Mouse (Mus musculus) hindbrain, embryonic 13.5 days (tissue): Measurements from ENCODE around the gene Olfr283. TPM values are rescaled to one million over a fixed set of nuclear protein-coding genes. Genes with fewer than 3 reads are reported as not detected.

ENCODE experiments used
- ATAC-seq: fragments of 200-750 bp; cut with Nextera tagmentation; 2 replicates; pipeline ENCODE4 v1.8.0; 2017; ENCODE audit warnings: moderate TSS enrichment; ENCODE audit not compliant: low FRiP score
- H3K27ac ChIP-seq: fragments of 300-500 bp; sonication (generic); 2 replicates; pipeline ENCODE4 v1.5.1; 2015; ENCODE audit warnings: inconsistent platforms, mild to moderate bottlenecking, moderate library complexity
- H3K27me3 ChIP-seq: fragments of 300-500 bp; sonication (generic); 2 replicates; pipeline ENCODE4 v1.6.1; 2015; ENCODE audit warnings: mild to moderate bottlenecking, inconsistent platforms
- H3K36me3 ChIP-seq: fragments of 300-500 bp; sonication (generic); 2 replicates; pipeline ENCODE4 v1.6.1; 2015; ENCODE audit warnings: mild to moderate bottlenecking, inconsistent platforms
- H3K4me1 ChIP-seq: fragments of 300-500 bp; sonication (generic); replicated peaks from 2 replicates; pipeline ENCODE4 v1.6.1; 2015; ENCODE audit warnings: inconsistent platforms
- H3K4me2 ChIP-seq: fragments of 300-500 bp; sonication (generic); 2 replicates; pipeline ENCODE4 v1.6.1; 2015; ENCODE audit warnings: inconsistent platforms, mild to moderate bottlenecking, moderate library complexity
- H3K4me3 ChIP-seq: fragments of 300-500 bp; sonication (generic); 2 replicates; pipeline ENCODE4 v1.5.1; 2015; ENCODE audit warnings: mild to moderate bottlenecking, inconsistent platforms
- H3K9ac ChIP-seq: fragments of 300-500 bp; sonication (generic); 2 replicates; pipeline ENCODE4 v1.6.1; 2015; ENCODE audit warnings: mild to moderate bottlenecking, inconsistent platforms
- H3K9me3 ChIP-seq: fragments of 300-500 bp; sonication (generic); 2 replicates; pipeline ENCODE4 v1.6.1; 2016; ENCODE audit warnings: inconsistent platforms
- WGBS: fragments of 180-500 bp; shearing (Covaris S2); methylation state at CpG from one replicate; pipeline ENCODE4 v1.1.7; 2015; 5-methylcytosine and 5-hydroxymethylcytosine counted together
- polyA plus RNA-seq: library from polyadenylated mRNA; unstranded; fragments of >200 nt; fragmentation: Nextera tagmentation; extraction: Ambion mirVana; gene quantifications from 2 replicates; pipeline ENCODE4 v1.2.1, GENCODE M21; 2015

Gene Olfr283
- polyA plus RNA-seq, 1 experiment from 2014 or later: not detected

DNA sequence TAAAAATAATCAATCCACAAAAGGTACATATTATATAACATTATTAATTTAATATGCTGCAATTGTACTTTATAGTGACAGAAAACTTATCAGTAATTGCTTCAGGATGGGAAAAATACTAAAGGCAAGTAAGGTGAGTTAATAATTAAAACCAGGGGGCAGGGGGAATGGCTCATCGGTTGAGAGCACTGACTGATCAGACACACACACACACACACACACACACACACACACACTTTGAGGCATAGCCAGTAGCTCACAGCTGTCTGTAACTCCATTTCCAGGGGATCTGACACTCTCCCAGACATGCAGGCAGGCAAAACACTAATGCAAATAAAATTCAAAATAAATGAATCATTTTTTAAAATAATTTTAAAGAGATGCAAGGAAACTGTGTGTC, 16.4 kb upstream of the Olfr283 start:
- Histone ChIP-seq H3K9me3 (no peaks in the 10 kb centered on the region), H3K27me3 (no peaks in the 10 kb centered on the region), H3K36me3 (no peaks in the 10 kb centered on the region), H3K9ac (no peak overlapping the region), H3K4me2 (no peak overlapping the region), H3K27ac (no peak overlapping the region), H3K4me1 (no peaks in the 10 kb centered on the region), H3K4me3 (no peak overlapping the region)
- WGBS: 85% methylated on average over 1 of the region's 1 CpGs
- no peak for ATAC-seq

DNA sequence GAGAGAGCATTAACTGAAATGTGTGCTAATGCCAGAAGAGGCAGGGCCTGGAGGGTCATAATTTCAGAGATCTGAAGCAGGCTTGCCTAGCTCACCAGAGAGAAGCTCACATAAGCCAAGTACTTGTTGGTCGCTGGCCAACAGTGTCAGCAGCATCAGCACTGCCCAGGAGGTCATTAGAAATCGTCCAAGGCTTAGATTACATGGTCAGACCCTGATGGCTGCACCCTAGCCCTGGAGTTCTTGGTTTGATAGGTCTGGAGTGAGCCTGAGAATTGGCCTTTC, 11.1 kb upstream of the Olfr283 start:
- 49% methylated on average over 2 of the region's 2 CpGs for whole genome bisulfite sequencing

DNA sequence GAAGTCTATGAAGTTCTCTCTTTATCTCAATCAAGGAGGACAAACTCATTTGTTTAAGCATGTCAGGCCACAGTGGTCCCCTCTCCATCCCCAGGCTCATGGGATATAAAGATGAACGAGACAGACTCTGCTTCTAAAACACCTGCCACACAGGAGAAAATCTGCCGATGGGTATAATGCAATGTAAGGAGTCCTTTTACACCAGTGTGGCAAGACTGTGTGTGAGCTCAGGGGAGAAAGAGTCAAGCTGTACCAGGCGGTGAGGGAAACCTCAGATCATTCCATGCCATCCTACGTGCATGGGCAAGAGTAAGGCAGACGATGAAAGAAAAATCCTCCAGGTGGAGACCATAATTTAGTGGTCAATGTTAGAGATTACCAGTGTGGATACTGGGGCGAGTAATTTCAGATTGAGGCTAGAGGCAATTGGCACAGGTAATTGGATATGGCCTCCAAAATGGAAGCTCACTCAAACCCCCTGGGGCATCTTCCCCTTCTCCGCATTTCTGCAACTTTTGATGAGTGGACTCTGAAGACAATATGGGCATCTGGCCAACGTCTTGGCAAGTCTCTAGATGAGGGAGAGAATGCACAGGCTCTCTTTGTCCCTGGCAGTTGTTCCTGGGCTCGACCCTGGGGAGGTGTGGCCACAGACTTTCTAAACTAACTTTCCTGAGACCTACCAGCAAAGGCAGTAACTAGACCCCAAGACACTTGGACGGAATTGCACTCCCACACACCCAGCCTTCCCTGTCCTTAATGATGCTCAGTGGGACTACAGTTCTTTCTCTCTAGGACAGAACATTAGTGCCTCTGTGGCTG, 10.5 kb upstream of the Olfr283 start:
- Histone ChIP-seq H3K4me1 (no peaks in the 10 kb centered on the region), H3K9me3 (no peaks in the 10 kb centered on the region), H3K9ac (no peak overlapping the region), H3K27ac (no peak overlapping the region), H3K4me2 (no peak overlapping the region), H3K36me3 (no peaks in the 10 kb centered on the region), H3K4me3 (no peak overlapping the region), H3K27me3 (no peaks in the 10 kb centered on the region)
- ATAC-seq: no peak
- 80% methylated on average over 10 of the region's 10 CpGs for WGBS

More for the DNA sequence above, 11.1 kb upstream of the Olfr283 start:
- no peak overlapping the region for H3K4me3 ChIP-seq
- no peak overlapping the region for H3K27ac ChIP-seq
- H3K9ac ChIP-seq: no peak overlapping the region
- no peak overlapping the region for H3K4me2 ChIP-seq
- no peaks in the 10 kb centered on the region for H3K36me3 ChIP-seq
- no peaks in the 10 kb centered on the region for H3K4me1 ChIP-seq
- H3K27me3 ChIP-seq: no peaks in the 10 kb centered on the region
- no peak for ATAC-seq
- no peaks in the 10 kb centered on the region for H3K9me3 ChIP-seq

DNA sequence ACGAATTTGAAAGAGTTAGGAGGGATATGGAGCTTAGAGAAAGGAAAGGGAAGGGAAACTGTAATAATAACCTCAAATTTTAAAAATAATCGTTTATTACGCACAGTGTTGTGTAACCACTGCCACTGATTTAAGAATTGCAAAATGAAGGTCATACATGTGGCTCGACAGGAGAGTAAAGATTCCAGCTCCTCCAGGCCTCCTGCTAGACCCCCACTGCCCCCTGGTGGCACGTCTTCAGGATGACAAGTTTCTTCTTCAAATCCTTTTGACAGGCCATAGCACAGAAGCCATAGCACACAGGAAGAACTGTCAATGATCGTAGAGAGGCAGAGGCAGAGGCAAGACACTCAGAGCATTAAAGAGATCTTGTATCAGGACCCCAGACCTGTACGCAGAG, 9.1 kb upstream of the Olfr283 start:
- WGBS: 39% methylated on average over 7 of the region's 7 CpGs
- ATAC-seq: no peak

DNA sequence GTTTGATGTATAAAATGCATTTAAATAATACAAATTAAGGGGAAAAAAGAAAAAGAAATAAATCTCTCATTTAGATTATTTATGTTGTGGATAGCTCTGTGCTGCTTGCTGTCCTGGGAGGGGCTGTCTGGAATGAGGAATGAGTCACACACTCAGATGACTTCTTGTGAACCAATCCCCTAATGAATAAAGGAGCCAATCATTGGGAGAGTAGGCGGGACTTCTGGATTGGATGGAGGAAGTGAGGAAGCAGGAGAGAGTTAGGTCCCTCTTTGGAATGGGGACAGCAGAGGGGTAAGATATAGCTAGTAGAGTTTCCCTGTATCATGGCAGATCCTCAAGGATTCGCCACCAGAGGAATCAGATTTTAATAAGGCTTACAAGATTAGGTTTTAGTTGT, 6.9 kb upstream of the Olfr283 start:
- no peaks in the 10 kb centered on the region for H3K4me1 ChIP-seq
- H3K27me3 ChIP-seq: no peaks in the 10 kb centered on the region
- no peak overlapping the region for H3K4me2 ChIP-seq
- H3K27ac ChIP-seq: no peak overlapping the region
- H3K4me3 ChIP-seq: no peak overlapping the region
- ATAC-seq: no peak
- WGBS: 72% methylated on average over 2 of the region's 2 CpGs
- H3K9ac ChIP-seq: no peak overlapping the region
- H3K9me3 ChIP-seq: no peaks in the 10 kb centered on the region
- no peaks in the 10 kb centered on the region for H3K36me3 ChIP-seq

More for the DNA sequence above, 9.1 kb upstream of the Olfr283 start:
- Histone ChIP-seq H3K9ac (no peak overlapping the region), H3K4me1 (no peaks in the 10 kb centered on the region), H3K27me3 (no peaks in the 10 kb centered on the region), H3K9me3 (no peaks in the 10 kb centered on the region), H3K4me2 (no peak overlapping the region), H3K27ac (no peak overlapping the region), H3K4me3 (no peak overlapping the region), H3K36me3 (no peaks in the 10 kb centered on the region)

DNA sequence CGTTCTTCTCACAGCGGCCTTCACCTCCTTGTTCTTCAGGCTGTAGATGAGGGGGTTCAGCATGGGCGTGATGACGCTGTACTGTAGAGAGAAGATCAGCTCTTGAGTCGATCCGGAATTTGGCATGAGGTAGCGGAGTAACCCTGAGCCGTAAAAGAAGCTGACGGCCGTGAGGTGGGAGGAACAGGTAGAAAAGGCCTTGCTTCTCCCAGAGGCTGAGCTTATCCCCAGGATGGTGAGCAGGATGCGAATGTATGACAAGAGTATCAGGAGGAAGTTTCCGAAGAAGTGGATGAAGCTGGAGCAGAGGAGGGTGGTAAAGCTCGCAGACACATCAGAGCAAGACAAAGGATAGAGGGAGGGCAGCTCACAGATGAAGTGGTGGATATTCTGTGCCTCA, 2.5 kb downstream of the Olfr283 start:
- H3K9me3 ChIP-seq: no peaks in the 10 kb centered on the region
- H3K27ac ChIP-seq: no peak overlapping the region
- H3K4me3 ChIP-seq: no peak overlapping the region
- no peaks in the 10 kb centered on the region for H3K36me3 ChIP-seq
- H3K4me1 ChIP-seq: no peaks in the 10 kb centered on the region
- ATAC-seq: no peak
- 93% methylated on average over 13 of the region's 13 CpGs for WGBS
- no peak overlapping the region for H3K9ac ChIP-seq
- H3K4me2 ChIP-seq: no peak overlapping the region
- H3K27me3 ChIP-seq: no peaks in the 10 kb centered on the region

DNA sequence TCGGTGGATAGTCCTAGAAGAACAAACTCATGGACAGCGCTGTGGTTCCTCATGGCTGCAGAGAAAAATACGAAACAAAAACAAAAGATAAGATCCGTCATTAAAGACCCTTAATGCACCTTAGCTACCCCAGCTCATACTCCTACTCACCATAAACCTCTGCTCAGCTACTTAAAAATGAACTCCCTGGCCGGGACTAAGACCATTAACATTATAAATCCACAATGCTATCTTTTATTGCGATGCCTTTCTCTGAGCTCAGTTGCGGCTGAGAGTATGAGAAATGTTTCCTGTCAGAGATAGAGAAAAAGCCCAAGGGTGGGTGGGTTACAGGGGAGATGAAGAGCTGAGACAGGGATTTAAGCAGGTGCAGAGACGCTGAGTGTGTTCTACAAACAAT, 39.9 kb downstream of the Olfr283 start, which contains the start of gene Olfr284:
Olfr284 (minus strand) TSS at position 101 of the 400 bp plus-strand sequence.
- H3K27ac ChIP-seq: no peak within 1 kb of the TSS
- 92% methylated on average over 8 of the region's 8 CpGs for WGBS

More for the DNA sequence above, 39.9 kb downstream of the Olfr283 start, which contains the start of gene Olfr284:
- Histone ChIP-seq H3K9ac (no peak within 1 kb of the TSS), H3K9me3 (no peaks in the 10 kb centered on the region), H3K4me3 (no peak within 1 kb of the TSS), H3K4me2 (no peak within 1 kb of the TSS), H3K27me3 (no peaks in the 10 kb centered on the region), H3K4me1 (no peaks in the 10 kb centered on the region), H3K36me3 (no peaks in the 10 kb centered on the region)
- no peak for ATAC-seq

Other genes starting within 250 kb of the Olfr283 start
- gene Asb8, start 215.3 kb downstream of the Olfr283 start, polyA plus RNA-seq: 52.9 and 59.4 TPM in 2 replicates
- 55.6 and 59.6 TPM in 2 replicates for gene Ccdc184, start 213.8 kb downstream of the Olfr283 start, polyA plus RNA-seq
- gene Olfr288, start 185.4 kb downstream of the Olfr283 start, polyA plus RNA-seq: not detected in 2 replicates
- gene Gm44579, start 160.0 kb downstream of the Olfr283 start, polyA plus RNA-seq: not detected in 2 replicates
- gene Olfr287, start 159.9 kb downstream of the Olfr283 start, polyA plus RNA-seq: not detected in 2 replicates
- gene Olfr286, start 146.5 kb downstream of the Olfr283 start, polyA plus RNA-seq: not detected in 2 replicates
- not detected in 2 replicates for gene H1fnt, start 123.7 kb downstream of the Olfr283 start, polyA plus RNA-seq
- gene Zfp641, start 84.8 kb downstream of the Olfr283 start, polyA plus RNA-seq: 5.9 and 7.3 TPM in 2 replicates
- gene Olfr285, start 63.6 kb downstream of the Olfr283 start, polyA plus RNA-seq: not detected in 2 replicates
- gene Olfr284, start 40.0 kb downstream of the Olfr283 start, polyA plus RNA-seq: not detected in 2 replicates
- gene Olfr282, start 50.3 kb upstream of the Olfr283 start, polyA plus RNA-seq: not detected in 2 replicates
- gene Olfr281, start 71.6 kb upstream of the Olfr283 start, polyA plus RNA-seq: not detected in 2 replicates
- gene OR5BS1P, start 89.0 kb upstream of the Olfr283 start, polyA plus RNA-seq: not detected in 2 replicates
- gene Lalba, start 101.8 kb upstream of the Olfr283 start, polyA plus RNA-seq: not detected in 2 replicates
- gene Olfr279, start 111.5 kb upstream of the Olfr283 start, polyA plus RNA-seq: not detected in 2 replicates
- 131 and 132 TPM in 2 replicates for gene Kansl2, start 153.3 kb upstream of the Olfr283 start, polyA plus RNA-seq
- 69.7 and 77.0 TPM in 2 replicates for gene Ccnt1, start 190.0 kb upstream of the Olfr283 start, polyA plus RNA-seq
- 0.39 TPM in 1 of 2 replicates, not detected in the other for gene 4930415O20Rik, start 190.1 kb upstream of the Olfr283 start, polyA plus RNA-seq
- gene Adcy6, start 229.1 kb upstream of the Olfr283 start, polyA plus RNA-seq: 10.1 and 11.7 TPM in 2 replicates
- gene Cacnb3, start 249.9 kb upstream of the Olfr283 start, polyA plus RNA-seq: 124 and 135 TPM in 2 replicates